Mouse (Mus musculus): Measurements from ENCODE around the gene Msrb3.
A peak's percentile ranks its signal among the peaks of the same experiment; 100 is the strongest.
"Not testable (repeated sequence)": the region's sequence is repeated elsewhere in the genome, so short reads cannot be mapped to it uniquely, and the experiment has no call there.

The Msrb3 gene

DNA sequence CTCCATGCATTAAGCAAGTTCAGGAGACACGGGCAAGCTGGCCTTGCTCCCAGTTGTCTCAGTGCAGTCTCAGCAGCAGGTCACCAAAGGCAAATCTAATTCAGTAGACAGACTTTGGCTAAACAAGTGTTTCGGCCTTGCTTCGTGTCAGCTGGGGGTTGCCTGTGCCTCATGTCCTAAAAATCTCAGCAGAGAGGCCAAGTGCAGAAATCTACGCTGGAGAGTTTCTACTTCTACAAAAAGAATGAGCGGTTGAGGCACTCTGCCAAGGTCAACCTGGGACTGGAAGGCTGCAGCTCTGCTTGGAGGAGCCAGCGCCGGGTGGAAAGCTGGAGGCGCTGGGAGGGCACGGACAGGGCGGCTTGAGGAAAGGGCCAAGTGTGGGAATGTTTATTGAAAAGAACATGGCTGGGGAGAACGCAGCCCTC is 147.6 kb downstream of the Msrb3 start:
- DNase-seq (ENCODE audit: low spot score in 2 of 2): no peak

- DNase-seq (ENCODE audit: low spot score in 2 of 2): not testable (repeated sequence)
These were observed 149.3 kb downstream of the Msrb3 start for GRCm38 (mm10) chr10:120749556-120749955.

DNA sequence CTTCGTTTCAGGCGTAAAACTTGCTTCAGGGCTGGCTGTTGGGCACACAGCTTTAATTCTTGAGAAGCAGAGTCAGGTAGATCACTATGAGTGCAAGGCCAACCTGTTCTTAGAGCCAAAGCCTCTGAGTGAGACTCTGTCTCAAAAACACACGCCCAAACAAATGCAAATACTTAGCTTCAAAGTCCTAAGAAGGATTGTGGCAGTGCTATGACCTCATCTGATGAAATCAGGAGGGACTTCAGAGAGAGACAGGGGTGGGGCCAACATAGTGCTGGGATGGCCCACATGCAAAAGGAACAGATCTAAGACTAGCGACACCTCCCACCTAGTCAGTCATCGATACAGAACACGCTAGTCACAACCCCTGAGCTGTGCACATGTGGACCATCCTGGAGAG is 150.7 kb downstream of the Msrb3 start:
- no peak for DNase-seq (ENCODE audit: low spot score in 2 of 2)

- peak; percentile 5 to 20 for DNase-seq (ENCODE audit: low spot score in 2 of 2)
These were observed 153.6 kb downstream of the Msrb3 start for GRCm38 (mm10) chr10:120745138-120745856.

DNA sequence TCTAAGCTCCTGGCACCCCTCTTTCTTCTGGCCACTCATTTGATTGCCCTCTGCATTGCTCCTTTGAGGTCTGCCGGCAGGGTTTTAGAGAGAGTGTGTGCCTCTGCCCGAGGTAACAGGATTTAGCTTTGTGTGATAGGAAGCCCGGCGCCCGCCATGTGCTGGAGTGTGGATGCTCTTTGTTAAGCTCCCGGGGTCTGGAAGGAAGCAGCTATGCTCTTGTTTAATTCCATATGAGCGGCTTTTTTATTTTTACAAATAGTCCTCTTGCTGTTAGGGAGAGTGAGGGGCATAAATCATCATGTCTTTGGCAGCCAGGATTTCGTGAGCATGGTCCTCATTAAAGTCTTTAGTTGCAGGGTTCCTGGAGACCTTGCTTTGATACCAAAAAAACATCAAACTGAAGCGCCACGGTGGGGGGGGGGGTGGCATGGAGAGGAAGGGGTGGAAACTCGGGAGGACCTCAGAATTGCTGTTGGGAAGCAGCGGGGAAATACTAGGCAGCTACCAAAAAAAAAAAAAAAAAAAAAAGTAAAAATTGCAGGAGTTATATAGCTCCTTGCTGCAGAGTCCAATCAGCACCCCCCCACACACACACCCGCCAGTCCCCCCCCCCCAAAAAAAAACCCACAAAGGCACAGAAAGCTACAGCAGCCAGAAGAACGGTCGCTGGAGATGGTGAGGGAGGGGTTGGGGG is 154.3 kb downstream of the Msrb3 start:
- DNase-seq (ENCODE audit: low spot score in 2 of 2): no peak

GRCm38 (mm10) chr10:120736508-120737069 is 162.3 kb downstream of the Msrb3 start:
- no peak for DNase-seq (ENCODE audit: low spot score in 2 of 2)

GRCm38 (mm10) chr10:120735722-120736507 is 163.0 kb downstream of the Msrb3 start:
- DNase-seq (ENCODE audit: low spot score in 2 of 2): no peak

- DNase-seq (ENCODE audit: low spot score in 2 of 2): no peak
These were observed 164.5 kb downstream of the Msrb3 start for GRCm38 (mm10) chr10:120734364-120734763.

All from frontal cortex, postnatal 25 days (tissue).